Mouse (Mus musculus) megakaryocyte, embryonic 14.5 days (primary cell): Measurements from ENCODE around the gene Slc22a14. TPM values are rescaled to one million over a fixed set of nuclear protein-coding genes. Genes with fewer than 3 reads are reported as not detected.

Experiments used
- H3K27me3 ChIP-seq: replicated peaks from 2 replicates; pipeline ENCODE3; 2012; ENCODE audit warnings: inconsistent platforms
- H3K36me3 ChIP-seq: replicated peaks from 2 replicates; pipeline ENCODE3; 2012; ENCODE audit warnings: low read length, inconsistent platforms, mixed read lengths
- H3K4me1 ChIP-seq: 2 replicates; pipeline ENCODE4 v1.6.1; 2012; ENCODE audit warnings: inconsistent platforms
- H3K4me3 ChIP-seq: replicated peaks from 2 replicates; pipeline ENCODE3; 2012; ENCODE audit warnings: moderate library complexity, mild to moderate bottlenecking, inconsistent platforms
- H3K9me3 ChIP-seq: 2 replicates; pipeline ENCODE4 v1.6.1; 2012; ENCODE audit warnings: inconsistent platforms
- FLI1 ChIP-seq: IDR thresholded peaks from 2 replicates; pipeline ENCODE4 v1.6.1; 2012; ENCODE audit warnings: low read length, inconsistent platforms, mixed read lengths
- GATA1 ChIP-seq: IDR thresholded peaks from 3 replicates; pipeline ENCODE4 v1.6.1; 2012; ENCODE audit warnings: mixed read lengths, low read length, inconsistent platforms, borderline replicate concordance
- polyA plus RNA-seq: library from polyadenylated mRNA; stranded (reverse); fragments of >175 nt; gene quantifications from 2 replicates; pipeline ENCODE4 v1.2.3, GENCODE M21; 2012; ENCODE audit warnings: low replicate concordance; ENCODE audit not compliant: insufficient read depth

Gene Slc22a14
- polyA plus RNA-seq, 1 experiment: not detected

GRCm38 (mm10) chr9:119142066-119142465 lies 223.3 kb downstream of the Slc22a14 start:
- Histone ChIP-seq H3K9me3 (no peaks in the 10 kb centered on the region), H3K36me3 (no peaks in the 10 kb centered on the region), H3K27me3 (peaks cover 49% of the 10 kb centered on the region), H3K4me3 (no peak overlapping the region), H3K4me1 (peaks cover 10% of the 10 kb centered on the region)
- TF ChIP-seq FLI1 (no peak), GATA1 (no peak)

- H3K36me3 ChIP-seq: no peaks in the 10 kb centered on the region
- no peak overlapping the region for H3K4me3 ChIP-seq
- peaks cover 10% of the 10 kb centered on the region for H3K4me1 ChIP-seq
- H3K27me3 ChIP-seq: peaks cover 49% of the 10 kb centered on the region
- TF ChIP-seq GATA1 (no peak), FLI1 (no peak)
- peaks cover 5% of the 10 kb centered on the region for H3K9me3 ChIP-seq
Measured at GRCm38 (mm10) chr9:119138836-119139235, 226.5 kb downstream of the Slc22a14 start.

- Histone ChIP-seq H3K9me3 (peaks cover 4% of the 10 kb centered on the region), H3K4me1 (peaks cover 6% of the 10 kb centered on the region), H3K27me3 (peaks cover 41% of the 10 kb centered on the region), H3K4me3 (no peak overlapping the region), H3K36me3 (no peaks in the 10 kb centered on the region)
- no peak for TF ChIP-seq GATA1
- no peak for TF ChIP-seq FLI1
Measured at GRCm38 (mm10) chr9:119130692-119131091, 234.7 kb downstream of the Slc22a14 start.

GRCm38 (mm10) chr9:119128436-119129181 lies 236.7 kb downstream of the Slc22a14 start:
- Histone ChIP-seq H3K27me3 (peaks cover 40% of the 10 kb centered on the region), H3K9me3 (peaks cover 3% of the 10 kb centered on the region)

GRCm38 (mm10) chr9:119122596-119123369 lies 242.6 kb downstream of the Slc22a14 start:
- H3K36me3 ChIP-seq: no peaks in the 10 kb centered on the region
- H3K9me3 ChIP-seq: no peaks in the 10 kb centered on the region
- no peaks in the 10 kb centered on the region; the same call in 1 of the 2 replicates for H3K4me1 ChIP-seq

More at GRCm38 (mm10) chr9:119128436-119129181, 236.7 kb downstream of the Slc22a14 start:
- TF ChIP-seq GATA1: no peak
- no peak for TF ChIP-seq FLI1
- Histone ChIP-seq H3K4me1 (peaks cover 6% of the 10 kb centered on the region), H3K36me3 (no peaks in the 10 kb centered on the region), H3K4me3 (no peak overlapping the region)

GRCm38 (mm10) chr9:119120168-119120560 lies 245.2 kb downstream of the Slc22a14 start:
- Histone ChIP-seq H3K4me3 (no peak overlapping the region), H3K9me3 (no peaks in the 10 kb centered on the region)

More at GRCm38 (mm10) chr9:119122596-119123369, 242.6 kb downstream of the Slc22a14 start:
- H3K4me3 ChIP-seq: no peak overlapping the region
- no peak for TF ChIP-seq FLI1
- TF ChIP-seq GATA1: no peak
- peaks cover 18% of the 10 kb centered on the region for H3K27me3 ChIP-seq

More at GRCm38 (mm10) chr9:119120168-119120560, 245.2 kb downstream of the Slc22a14 start:
- no peaks in the 10 kb centered on the region; the same call in 1 of the 2 replicates for H3K4me1 ChIP-seq
- H3K27me3 ChIP-seq: peaks cover 7% of the 10 kb centered on the region
- TF ChIP-seq GATA1: no peak
- TF ChIP-seq FLI1: no peak
- no peaks in the 10 kb centered on the region for H3K36me3 ChIP-seq

Other genes with a start within 250 kb of the Slc22a14 start
- 1.5 TPM in 1 of 2 replicates, not detected in the other for gene Acaa1b, start 208.5 kb downstream of the Slc22a14 start, polyA plus RNA-seq
- not detected in 2 replicates for gene Gm47289, start 206.4 kb downstream of the Slc22a14 start, polyA plus RNA-seq
- gene Slc22a13, start 156.5 kb downstream of the Slc22a14 start, polyA plus RNA-seq: not detected in 2 replicates
- gene Oxsr1, start 43.1 kb downstream of the Slc22a14 start, polyA plus RNA-seq: 5.3 and 8.2 TPM in 2 replicates
- 77.2 and 206 TPM in 2 replicates for gene Acaa1a, start 25.9 kb downstream of the Slc22a14 start, polyA plus RNA-seq
- gene Myd88, start 24.1 kb downstream of the Slc22a14 start, polyA plus RNA-seq: 17.6 and 38.2 TPM in 2 replicates
- 0.09 and 0.70 TPM in 2 replicates for gene Xylb, start 8.2 kb downstream of the Slc22a14 start, polyA plus RNA-seq
- 0.81 and 0.87 TPM in 2 replicates for gene Acvr2b, start 36.6 kb upstream of the Slc22a14 start, polyA plus RNA-seq
- gene Exog, start 79.4 kb upstream of the Slc22a14 start, polyA plus RNA-seq: 0.72 TPM in 1 of 2 replicates, not detected in the other
- 0.04 TPM in 1 of 2 replicates, not detected in the other for gene Scn5a, start 213.5 kb upstream of the Slc22a14 start, polyA plus RNA-seq